Mouse (Mus musculus) lung, adult 2 months (tissue): ENCODE results near the gene Foxl1.

ENCODE experiments used
- CTCF ChIP-seq: fragments of 200-500 bp; IDR thresholded peaks from 2 replicates; pipeline ENCODE4 v1.5.1; 2011; ENCODE audit warnings: mild to moderate bottlenecking, low read length, control low read depth; ENCODE audit not compliant: insufficient read depth
- POLR2A ChIP-seq: fragments of 200-500 bp; IDR thresholded peaks from 2 replicates; pipeline ENCODE4 v1.6.1; 2011; ENCODE audit warnings: low read depth, mild to moderate bottlenecking, control low read depth, low read length, borderline replicate concordance; ENCODE audit errors: extremely low read depth

GRCm38 (mm10) chr8:121126694-121127093, 1.0 kb upstream of the Foxl1 start:
- TF ChIP-seq CTCF (no peak), POLR2A (no peak)
